Mouse (Mus musculus) T-cell, adult 2 months (primary cell): ENCODE data around the gene Slc7a4.
"Not testable (repeated sequence)": the region's sequence is repeated elsewhere in the genome, so short reads cannot be mapped to it uniquely, and the experiment has no call there.

Experiments
- DNase-seq: peaks from one replicate; pipeline ENCODE4 v3.0.0; 2022; ENCODE audit warnings: low spot score

The Slc7a4 gene

DNA sequence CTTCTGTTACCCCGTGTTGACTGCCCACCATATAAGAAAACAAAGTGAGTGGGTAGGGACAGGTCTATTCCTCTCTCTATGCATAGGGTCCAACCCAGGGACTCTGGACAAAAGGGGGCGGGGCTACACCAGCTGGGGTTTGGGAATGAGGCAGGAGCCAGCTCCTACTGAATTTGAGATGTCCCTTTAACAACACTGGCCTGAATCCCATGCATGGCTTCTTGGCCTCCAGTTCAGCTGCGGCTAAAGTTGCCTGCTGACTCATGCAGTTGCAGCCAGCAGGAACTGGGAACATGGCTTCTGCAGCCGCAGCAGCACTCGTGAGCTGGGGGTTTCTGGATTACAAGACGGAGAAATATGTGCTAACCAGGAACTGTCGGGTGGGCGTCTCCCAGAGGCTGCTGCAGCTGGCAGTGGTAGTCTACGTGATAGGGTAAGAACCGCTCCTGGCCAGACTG, 21.2 kb downstream of the Slc7a4 start, which contains the start of gene P2rx6:
Gene P2rx6 (plus strand): TSS at position 135 of the 458 bp plus-strand sequence.
- DNase-seq: no peak

DNA sequence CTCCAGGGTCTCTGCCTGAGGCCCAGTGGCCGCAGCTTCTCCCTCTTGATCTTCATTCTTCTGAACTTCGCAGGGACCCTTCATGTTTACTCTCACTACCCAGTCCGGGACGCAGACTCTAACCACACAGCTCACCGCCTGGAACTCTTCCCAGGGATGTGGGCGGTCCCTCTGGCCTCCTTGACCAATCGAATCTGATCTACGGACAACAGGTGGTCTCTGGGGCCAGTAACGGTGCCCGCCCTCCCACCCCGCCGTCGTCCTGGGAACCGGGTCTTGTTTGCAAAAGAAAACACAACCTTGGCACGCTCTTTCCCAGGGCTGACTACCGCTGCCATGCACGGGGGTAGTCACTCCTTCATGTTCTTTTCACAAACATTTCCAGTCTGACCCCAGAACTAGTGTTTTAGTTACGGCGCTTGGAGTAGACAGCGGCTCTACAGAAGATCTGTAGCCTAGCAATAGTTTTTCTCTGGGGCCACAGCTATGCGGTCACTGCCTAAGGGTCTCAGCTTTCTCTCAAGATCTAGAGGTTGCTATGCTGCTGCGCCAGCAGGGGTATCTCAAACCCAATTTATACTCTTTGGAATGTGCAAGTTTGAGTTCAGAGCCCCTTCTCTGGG, 21.8 kb downstream of the Slc7a4 start, which contains the start of gene Lrrc74b:
Gene Lrrc74b (minus strand): TSS at position 120 of the 623 bp plus-strand sequence.
- DNase-seq: no peak

DNA sequence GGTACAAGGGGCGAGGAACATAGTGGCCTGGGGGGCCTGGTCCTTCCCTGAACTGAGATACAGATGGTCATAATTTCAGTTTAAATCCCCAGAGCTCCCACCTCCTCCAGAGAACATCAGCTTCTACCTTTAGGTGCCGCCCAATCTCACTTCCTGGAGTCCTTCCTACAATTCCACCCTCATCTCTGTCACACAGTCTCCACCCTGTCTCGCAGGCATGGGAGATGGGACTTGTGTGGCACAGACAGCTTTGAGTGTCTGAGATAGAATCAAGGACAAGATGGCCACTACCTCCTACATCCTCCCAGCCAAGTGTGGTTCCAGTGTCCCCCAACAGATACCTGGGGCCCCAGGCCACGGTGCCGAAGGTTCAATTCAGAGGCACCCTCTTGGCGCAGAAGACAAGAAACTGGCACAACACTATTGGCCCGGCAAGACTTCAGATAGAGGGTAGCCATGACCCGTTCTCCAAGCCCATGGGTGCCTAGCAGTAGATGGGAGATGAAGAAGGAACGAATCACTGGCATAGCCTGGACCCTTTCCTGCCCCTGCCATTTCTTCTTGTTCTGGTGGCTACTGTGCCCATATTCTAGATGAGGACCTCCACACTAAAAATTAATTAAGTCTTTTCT, 23.5 kb downstream of the Slc7a4 start:
- no peak for DNase-seq

DNA sequence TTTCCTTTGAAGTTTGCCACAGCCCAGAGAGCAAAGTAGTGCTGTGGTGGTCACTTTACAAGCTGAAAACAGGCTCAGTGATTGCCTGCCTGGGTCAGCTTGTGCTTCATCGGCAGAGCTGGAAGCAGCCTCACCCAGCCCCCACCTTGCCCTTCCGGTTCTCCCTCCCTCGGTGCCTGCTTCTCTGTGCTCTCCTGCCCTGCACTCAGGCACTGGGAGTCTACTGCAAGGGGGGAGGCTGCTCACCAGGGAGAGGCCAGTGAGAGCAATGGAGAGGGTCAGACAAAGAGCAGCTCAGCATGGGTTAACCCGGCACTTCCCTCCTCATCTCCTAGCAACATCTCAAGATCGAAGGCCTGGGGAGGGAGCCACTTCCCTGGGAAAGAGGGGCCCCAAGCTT, 24.2 kb downstream of the Slc7a4 start:
- no peak for DNase-seq

DNA sequence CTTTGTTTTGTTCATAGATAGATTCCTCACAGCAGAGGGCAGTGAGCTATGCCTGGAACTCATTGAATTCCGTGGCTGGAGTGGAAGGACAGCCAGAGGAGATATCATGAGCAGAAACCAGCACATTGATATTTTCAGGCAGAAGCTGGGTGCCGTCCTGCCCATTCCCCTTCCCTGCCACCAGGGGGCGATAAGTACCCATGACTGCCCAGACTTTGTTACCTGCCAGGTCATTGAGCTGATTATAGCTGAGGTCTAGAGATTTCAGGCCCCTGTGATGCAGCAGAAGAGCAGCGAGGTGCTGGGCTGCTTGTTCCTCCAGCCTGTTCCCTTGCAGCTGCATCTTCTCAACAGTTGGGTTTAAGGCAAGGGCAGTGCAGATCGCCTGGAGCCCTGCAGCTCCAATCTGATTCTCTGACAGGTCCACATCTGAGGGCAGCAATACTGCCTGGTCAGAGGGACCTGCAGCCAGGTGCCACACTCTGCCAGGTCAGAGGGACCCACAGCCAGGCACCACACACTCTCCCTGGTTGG, 25.0 kb downstream of the Slc7a4 start:
- DNase-seq: peak; percentile 47

DNA sequence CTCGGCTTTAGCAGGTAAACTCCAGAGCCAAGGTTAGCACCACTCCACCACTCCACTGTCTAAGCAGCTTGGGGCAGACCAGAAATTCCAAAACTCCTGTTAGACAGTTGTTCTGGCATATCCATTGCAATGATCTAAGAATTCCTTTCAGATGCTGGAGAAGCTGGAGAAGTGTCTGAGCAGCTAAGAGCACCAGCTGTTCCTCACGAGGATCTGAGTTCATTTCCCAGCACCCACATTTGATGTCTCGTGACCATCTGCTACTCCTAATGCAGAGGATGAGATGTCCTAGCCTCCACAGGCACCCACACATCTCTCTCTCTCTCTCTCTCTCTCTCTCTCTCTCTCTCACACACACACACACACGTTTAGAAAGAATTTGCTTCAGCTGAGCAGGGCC, 26.1 kb downstream of the Slc7a4 start:
- DNase-seq: no peak

DNA sequence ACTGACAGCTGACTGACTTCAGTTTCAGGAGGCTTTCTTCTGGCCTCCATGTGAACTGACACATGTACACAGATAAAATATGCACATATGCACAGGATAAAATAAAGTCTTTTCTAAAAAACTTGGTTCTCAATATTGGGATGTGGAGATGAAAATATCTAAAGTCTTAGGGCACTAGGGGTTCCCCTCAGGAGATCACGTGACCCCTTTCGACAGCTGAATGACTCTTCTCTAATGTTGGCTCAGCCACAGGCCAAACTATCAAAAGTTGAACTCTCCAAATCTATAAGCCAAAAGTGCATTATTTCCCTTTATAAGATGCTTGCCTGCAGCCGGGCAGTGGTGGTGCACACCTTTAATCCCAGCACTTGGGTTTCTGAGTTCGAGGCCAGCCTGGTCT, 26.8 kb downstream of the Slc7a4 start:
- no peak for DNase-seq

DNA sequence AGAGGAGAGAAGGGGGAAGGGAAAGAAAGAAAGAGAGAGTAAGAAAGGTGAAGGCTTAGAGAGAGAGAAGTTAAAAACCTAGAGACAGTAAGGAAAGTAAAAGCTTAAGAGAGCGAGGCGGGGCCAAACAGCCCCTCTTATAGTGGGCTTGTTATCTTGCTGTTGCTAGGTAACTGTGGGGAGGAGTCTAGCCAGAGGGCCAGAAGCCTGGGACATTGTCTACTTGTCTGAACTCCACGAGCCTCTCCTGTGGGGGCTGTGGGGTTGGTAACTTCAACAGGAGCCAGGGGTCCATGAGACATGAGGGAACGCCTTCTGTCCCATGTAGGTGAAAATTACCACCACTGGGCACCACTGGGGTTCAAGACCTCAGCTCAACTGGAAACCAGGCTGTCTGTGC, 28.3 kb downstream of the Slc7a4 start:
- DNase-seq: not testable (repeated sequence)

DNA sequence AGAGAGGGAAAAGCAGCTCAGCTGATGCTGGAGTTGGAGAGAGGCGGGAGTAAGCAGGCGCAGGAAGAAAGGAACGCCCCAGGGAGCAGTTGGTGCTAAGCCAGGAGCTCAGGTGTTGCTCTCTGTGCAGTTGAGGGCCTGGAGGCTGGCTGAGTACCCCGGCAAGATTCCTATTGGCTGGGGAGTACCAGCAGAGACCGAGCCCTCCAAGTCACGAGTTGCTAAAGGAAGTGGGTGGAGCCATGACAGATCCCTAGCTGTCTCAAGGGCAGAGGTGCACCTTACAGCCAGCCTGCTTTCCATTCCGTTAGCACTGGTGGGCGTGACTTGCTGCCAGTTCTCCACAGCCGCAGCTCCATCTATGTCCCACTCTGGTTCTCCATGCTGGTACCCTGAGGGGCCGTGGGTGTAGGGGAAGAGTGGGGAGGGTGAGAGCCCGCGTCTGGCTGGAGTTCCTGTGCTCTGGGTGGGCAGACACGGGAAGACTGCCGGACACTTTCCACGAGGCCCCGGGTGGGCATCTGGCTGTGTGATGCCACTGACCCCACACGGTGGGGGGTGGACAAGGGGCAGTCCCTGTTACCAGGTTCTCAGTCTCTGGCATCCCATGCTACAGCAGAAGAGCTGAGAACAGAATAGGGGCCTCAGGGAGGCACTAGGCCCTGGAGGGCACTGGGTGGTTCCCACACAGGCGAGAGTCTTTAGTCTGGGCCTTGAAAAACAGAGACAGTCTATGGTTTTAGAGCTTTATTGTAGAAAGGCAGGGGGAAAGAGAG, 28.9 kb downstream of the Slc7a4 start:
- peak; percentile 78 for DNase-seq

- no peak for DNase-seq
Measured at GRCm38 (mm10) chr16:17552837-17553236, 30.2 kb downstream of the Slc7a4 start.

GRCm38 (mm10) chr16:17542632-17543031, 40.4 kb downstream of the Slc7a4 start:
- no peak for DNase-seq

- peak; percentile 34 for DNase-seq
Measured at GRCm38 (mm10) chr16:17536584-17536983, 46.4 kb downstream of the Slc7a4 start.

- no peak for DNase-seq
Measured at GRCm38 (mm10) chr16:17532676-17533329, 50.2 kb downstream of the Slc7a4 start.

- DNase-seq: no peak
Measured at GRCm38 (mm10) chr16:17532271-17532670, 50.7 kb downstream of the Slc7a4 start.

- peak; percentile 95 for DNase-seq
Measured at GRCm38 (mm10) chr16:17530640-17531288, 52.2 kb downstream of the Slc7a4 start, which contains the start of gene Thap7. Thap7 (minus strand) TSS chr16:17531136.

- DNase-seq: no peak
Measured at GRCm38 (mm10) chr16:17529981-17530586, 52.9 kb downstream of the Slc7a4 start.

- DNase-seq: no peak
Measured at GRCm38 (mm10) chr16:17528276-17528675, 54.7 kb downstream of the Slc7a4 start.

- no peak for DNase-seq
Measured at GRCm38 (mm10) chr16:17527606-17528005, 55.4 kb downstream of the Slc7a4 start.

DNA sequence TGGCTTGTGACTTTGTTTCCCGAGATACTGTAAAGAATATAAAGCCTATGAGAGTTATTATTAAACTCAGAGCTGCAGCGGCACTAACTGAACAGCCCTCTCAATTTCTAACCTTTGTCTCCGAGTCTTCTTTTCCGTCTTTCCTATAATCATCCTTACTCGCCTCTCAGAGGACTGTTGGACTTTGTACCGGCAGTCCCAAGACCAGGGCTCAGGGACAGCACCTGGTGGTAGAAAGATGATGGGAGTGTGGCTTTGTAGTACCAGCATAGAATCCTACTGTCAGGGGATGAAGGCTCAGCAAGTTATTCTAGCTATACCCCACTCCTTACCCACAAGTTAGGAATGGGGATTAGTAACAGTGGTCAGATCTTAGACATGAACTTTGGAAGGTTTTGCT, 56.8 kb downstream of the Slc7a4 start:
- no peak for DNase-seq

GRCm38 (mm10) chr16:17525524-17525923, 57.5 kb downstream of the Slc7a4 start:
- DNase-seq: no peak

DNA sequence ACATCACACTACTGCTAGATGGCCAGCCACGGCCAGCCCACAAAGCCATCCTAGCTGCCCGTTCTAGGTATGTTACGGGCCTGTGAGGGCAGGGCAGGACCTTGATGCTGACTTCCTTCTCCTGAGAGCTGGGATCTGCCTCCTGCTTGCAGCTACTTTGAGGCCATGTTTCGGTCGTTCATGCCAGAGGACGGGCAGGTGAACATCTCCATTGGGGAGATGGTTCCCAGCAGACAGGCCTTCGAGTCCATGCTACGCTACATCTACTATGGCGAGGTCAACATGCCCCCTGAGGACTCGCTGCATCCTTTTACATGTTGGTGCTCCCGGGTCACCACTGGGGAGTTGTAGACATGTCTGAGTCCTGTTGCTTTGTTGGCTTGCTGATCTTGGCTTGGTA, 58.9 kb downstream of the Slc7a4 start:
- DNase-seq: no peak
